Mouse (Mus musculus) liver, embryonic 11.5 days (tissue): ENCODE measurements at regions not wholly inside any gene's neighbourhood (a gene's known extent, or its start where the extent isn't known, plus 50 kb on each side); places are given as distances from the start of the nearest gene placed in this dataset.

Source experiments
- ATAC-seq: fragments of 200-750 bp; cut with Nextera tagmentation; replicated peaks from 2 replicates; pipeline ENCODE4 v1.8.0; 2017; ENCODE audit warnings: moderate number of reproducible peaks, mild to moderate bottlenecking, moderate TSS enrichment, moderate library complexity; ENCODE audit not compliant: low FRiP score
- DNase-seq: peaks from one replicate; pipeline ENCODE4 v3.0.0-alpha.2; 2017; ENCODE audit warnings: low spot score
- H3K27ac ChIP-seq: fragments of 300-500 bp; sonication (generic); 2 replicates; pipeline ENCODE4 v1.5.1; 2014; ENCODE audit warnings: mild to moderate bottlenecking, low read depth, low read length, control low read depth
- H3K27me3 ChIP-seq: fragments of 300-500 bp; sonication (generic); replicated peaks from 2 replicates; pipeline ENCODE4 v1.6.1; 2014; ENCODE audit warnings: low read length, mixed read lengths; ENCODE audit not compliant: control insufficient read depth, insufficient read depth
- H3K36me3 ChIP-seq: fragments of 300-500 bp; sonication (generic); 2 replicates; pipeline ENCODE4 v1.6.1; 2014; ENCODE audit warnings: mild to moderate bottlenecking, low read length, moderate library complexity, mixed read lengths; ENCODE audit not compliant: control insufficient read depth, insufficient read depth
- H3K4me1 ChIP-seq: fragments of 300-500 bp; sonication (generic); replicated peaks from 2 replicates; pipeline ENCODE4 v1.6.1; 2014; ENCODE audit warnings: low read length, mixed read lengths; ENCODE audit not compliant: control insufficient read depth, insufficient read depth
- H3K4me2 ChIP-seq: fragments of 300-500 bp; sonication (generic); 2 replicates; pipeline ENCODE4 v1.6.1; 2014; ENCODE audit warnings: mild to moderate bottlenecking, control low read depth, moderate library complexity
- H3K4me3 ChIP-seq: fragments of 300-500 bp; sonication (generic); 2 replicates; pipeline ENCODE4 v1.5.1; 2014; ENCODE audit warnings: low read depth, low read length, control low read depth
- H3K9ac ChIP-seq: fragments of 300-500 bp; sonication (generic); 2 replicates; pipeline ENCODE4 v1.6.1; 2014; ENCODE audit warnings: low read depth, low read length, control low read depth
- H3K9me3 ChIP-seq: fragments of 300-500 bp; sonication (generic); 2 replicates; pipeline ENCODE4 v1.6.1; 2016; ENCODE audit warnings: low read length, inconsistent platforms, mixed read lengths; ENCODE audit not compliant: control insufficient read depth
- WGBS: fragments of 180-500 bp; shearing (Covaris S2); extraction: QIAGEN DNeasy Blood & Tissue Kit; methylation state at CpG from one replicate; pipeline ENCODE4 v1.1.7; 2014; 5-methylcytosine and 5-hydroxymethylcytosine counted together

- Histone ChIP-seq H3K4me1 (peaks cover 7% of the 10 kb centered on the region), H3K27me3 (no peaks in the 10 kb centered on the region), H3K27ac (no peak overlapping the region), H3K9me3 (no peaks in the 10 kb centered on the region), H3K4me3 (no peak overlapping the region), H3K36me3 (no peaks in the 10 kb centered on the region), H3K4me2 (no peak overlapping the region), H3K9ac (no peak overlapping the region)
- 42% methylated on average over 5 of the region's 5 CpGs for WGBS
- no peak for ATAC-seq
- DNase-seq = no peak
Observed at GRCm38 (mm10) chr12:110206271-110206670, 72.6 kb upstream of the Dio3 start.

- no peak overlapping the region for H3K27ac ChIP-seq
- H3K4me2 ChIP-seq = no peak overlapping the region
- no peaks in the 10 kb centered on the region for H3K36me3 ChIP-seq
- DNase-seq (no peak), ATAC-seq (no peak)
- no peak overlapping the region for H3K9ac ChIP-seq
- H3K9me3 ChIP-seq = no peaks in the 10 kb centered on the region
- no peaks in the 10 kb centered on the region for H3K27me3 ChIP-seq
- 22% methylated on average over 6 of the region's 6 CpGs for WGBS
- H3K4me1 ChIP-seq = peaks cover 7% of the 10 kb centered on the region
- H3K4me3 ChIP-seq = no peak overlapping the region
Observed at GRCm38 (mm10) chr12:110206812-110207211, 72.1 kb upstream of the Dio3 start.

- DNase-seq (no peak), ATAC-seq (no peak)
- no peaks in the 10 kb centered on the region for H3K27me3 ChIP-seq
- 45% methylated on average over 9 of the region's 9 CpGs for WGBS
- no peak overlapping the region for H3K9ac ChIP-seq
- H3K4me3 ChIP-seq = no peak overlapping the region
- no peak overlapping the region for H3K27ac ChIP-seq
- H3K4me1 ChIP-seq = peaks cover 7% of the 10 kb centered on the region
- no peaks in the 10 kb centered on the region for H3K36me3 ChIP-seq
- H3K4me2 ChIP-seq = no peak overlapping the region
- no peaks in the 10 kb centered on the region for H3K9me3 ChIP-seq
Observed at GRCm38 (mm10) chr12:110207246-110207852, 71.5 kb upstream of the Dio3 start.

- no peak overlapping the region for H3K9ac ChIP-seq
- ATAC-seq = no peak
- H3K9me3 ChIP-seq = no peaks in the 10 kb centered on the region
- H3K27me3 ChIP-seq = no peaks in the 10 kb centered on the region
- 65% methylated on average over 4 of the region's 4 CpGs for WGBS
- H3K4me3 ChIP-seq = no peak overlapping the region
- no peaks in the 10 kb centered on the region for H3K36me3 ChIP-seq
- no peak overlapping the region for H3K4me2 ChIP-seq
- DNase-seq = no peak
- no peaks in the 10 kb centered on the region for H3K4me1 ChIP-seq
- no peak overlapping the region for H3K27ac ChIP-seq
Observed at GRCm38 (mm10) chr12:110212716-110213115, 66.2 kb upstream of the Dio3 start.

GRCm38 (mm10) chr12:110214833-110215232 lies 64.0 kb upstream of the Dio3 start:
- Histone ChIP-seq H3K27ac (no peak overlapping the region), H3K9me3 (no peaks in the 10 kb centered on the region), H3K9ac (no peak overlapping the region), H3K4me1 (no peaks in the 10 kb centered on the region), H3K4me3 (no peak overlapping the region), H3K27me3 (no peaks in the 10 kb centered on the region), H3K4me2 (no peak overlapping the region), H3K36me3 (no peaks in the 10 kb centered on the region)
- ATAC-seq = no peak
- 32% methylated on average over 8 of the region's 8 CpGs for WGBS
- DNase-seq = no peak

GRCm38 (mm10) chr12:110215311-110215710 lies 63.6 kb upstream of the Dio3 start:
- Histone ChIP-seq H3K9ac (no peak overlapping the region), H3K27ac (no peak overlapping the region), H3K9me3 (no peaks in the 10 kb centered on the region), H3K36me3 (no peaks in the 10 kb centered on the region), H3K27me3 (no peaks in the 10 kb centered on the region), H3K4me2 (no peak overlapping the region), H3K4me3 (no peak overlapping the region), H3K4me1 (no peaks in the 10 kb centered on the region)
- ATAC-seq (no peak), DNase-seq (no peak)
- 56% methylated on average over 6 of the region's 6 CpGs for WGBS

GRCm38 (mm10) chr12:110219750-110220149 lies 59.1 kb upstream of the Dio3 start:
- H3K9me3 ChIP-seq = no peaks in the 10 kb centered on the region
- no peak for DNase-seq
- 72% methylated on average over 8 of the region's 8 CpGs for WGBS
- ATAC-seq = no peak
- no peak overlapping the region for H3K9ac ChIP-seq
- H3K4me1 ChIP-seq = no peaks in the 10 kb centered on the region
- no peak overlapping the region for H3K4me2 ChIP-seq
- H3K27me3 ChIP-seq = no peaks in the 10 kb centered on the region
- no peak overlapping the region for H3K4me3 ChIP-seq
- no peaks in the 10 kb centered on the region for H3K36me3 ChIP-seq
- no peak overlapping the region for H3K27ac ChIP-seq

GRCm38 (mm10) chr12:110220516-110220915 lies 58.4 kb upstream of the Dio3 start:
- H3K4me1 ChIP-seq = no peaks in the 10 kb centered on the region
- peak overlapping the region; percentile 35; the same call in 1 of the 2 replicates for H3K27ac ChIP-seq
- 54% methylated on average over 8 of the region's 8 CpGs for WGBS
- no peak overlapping the region for H3K4me3 ChIP-seq
- no peaks in the 10 kb centered on the region for H3K36me3 ChIP-seq
- DNase-seq = no peak
- no peaks in the 10 kb centered on the region for H3K9me3 ChIP-seq
- no peak overlapping the region for H3K9ac ChIP-seq
- no peak overlapping the region for H3K4me2 ChIP-seq
- ATAC-seq = peak; percentile 61; the same call in 1 of the 2 replicates
- H3K27me3 ChIP-seq = no peaks in the 10 kb centered on the region

GRCm38 (mm10) chr12:110221184-110221583 lies 57.7 kb upstream of the Dio3 start:
- Histone ChIP-seq H3K27me3 (no peaks in the 10 kb centered on the region), H3K4me2 (no peak overlapping the region), H3K36me3 (no peaks in the 10 kb centered on the region), H3K4me1 (no peaks in the 10 kb centered on the region), H3K9me3 (no peaks in the 10 kb centered on the region), H3K27ac (no peak overlapping the region; the same call in 1 of the 2 replicates), H3K4me3 (no peak overlapping the region), H3K9ac (no peak overlapping the region)
- ATAC-seq = peak; percentile 51
- 45% methylated on average over 4 of the region's 4 CpGs for WGBS
- no peak for DNase-seq
